Mouse (Mus musculus): ENCODE measurements at regions not wholly inside any gene's neighbourhood (a gene's known extent, or its start where the extent isn't known, plus 50 kb on each side); places are given as distances from the start of the nearest gene placed in this dataset.

GRCm38 (mm10) chr10:117436875-117437715 lies 57.3 kb upstream of the Cpsf6 start:
- TF ChIP-seq CTCF (IDR thresholded peaks at IDR 0.05) (peak; percentile 74), EP300 (IDR thresholded peaks at IDR 0.05) (no peak)
- Histone ChIP-seq H3K36me3 (ENCODE audit: insufficient read depth, low read length) (no peaks in the 10 kb centered on the region), H3K27ac (ENCODE audit: low read length) (no peak overlapping the region), H3K9me3 (ENCODE audit: low read length) (no peaks in the 10 kb centered on the region), H3K4me2 (replicated peaks; ENCODE audit: low read depth, low read length) (peak overlapping the region; percentile 32), H3K9ac (replicated peaks; ENCODE audit: low read depth) (no peak overlapping the region), H3K4me1 (ENCODE audit: insufficient read depth, low read depth, low read length) (no peaks in the 10 kb centered on the region), H3K27me3 (replicated peaks; ENCODE audit: insufficient read depth, low read length) (no peaks in the 10 kb centered on the region), H3K4me3 (ENCODE audit: low read depth, low read length) (no peak overlapping the region)
- WGBS: 36% methylated on average over 27 of the region's 27 CpGs
- DNase-seq (ENCODE audit: low spot score) (peak; percentile 64), ATAC-seq (no peak)

GRCm38 (mm10) chr10:117436308-117436874 lies 56.6 kb upstream of the Cpsf6 start:
- H3K4me3 ChIP-seq (ENCODE audit: low read depth, low read length): no peak overlapping the region
- no peaks in the 10 kb centered on the region for H3K9me3 ChIP-seq (ENCODE audit: low read length)
- no peak overlapping the region for H3K27ac ChIP-seq (ENCODE audit: low read length)
- TF ChIP-seq EP300 (IDR thresholded peaks at IDR 0.05) (no peak), CTCF (IDR thresholded peaks at IDR 0.05) (no peak)
- no peak overlapping the region for H3K9ac ChIP-seq (replicated peaks; ENCODE audit: low read depth)
- no peaks in the 10 kb centered on the region for H3K36me3 ChIP-seq (ENCODE audit: insufficient read depth, low read length)
- H3K4me1 ChIP-seq (ENCODE audit: insufficient read depth, low read depth, low read length): no peaks in the 10 kb centered on the region
- DNase-seq (ENCODE audit: low spot score) (peak; percentile 4), ATAC-seq (no peak)
- H3K27me3 ChIP-seq (replicated peaks; ENCODE audit: insufficient read depth, low read length): no peaks in the 10 kb centered on the region
- WGBS: 67% methylated on average over 8 of the region's 8 CpGs
- H3K4me2 ChIP-seq (replicated peaks; ENCODE audit: low read depth, low read length): no peak overlapping the region; the same call in 1 of the 2 replicates

- WGBS: 45% methylated on average over 12 of the region's 12 CpGs
- Histone ChIP-seq H3K27ac (ENCODE audit: low read length) (no peak overlapping the region), H3K27me3 (replicated peaks; ENCODE audit: insufficient read depth, low read length) (no peaks in the 10 kb centered on the region), H3K4me1 (ENCODE audit: insufficient read depth, low read depth, low read length) (no peaks in the 10 kb centered on the region), H3K9ac (replicated peaks; ENCODE audit: low read depth) (no peak overlapping the region), H3K9me3 (ENCODE audit: low read length) (no peaks in the 10 kb centered on the region), H3K4me2 (replicated peaks; ENCODE audit: low read depth, low read length) (peak overlapping the region; percentile 45; the same call in 1 of the 2 replicates), H3K36me3 (ENCODE audit: insufficient read depth, low read length) (no peaks in the 10 kb centered on the region), H3K4me3 (ENCODE audit: low read depth, low read length) (0 out of 2 replicates have a peak overlapping the region, but pooled peaks have one; percentile 18)
- TF ChIP-seq EP300 (IDR thresholded peaks at IDR 0.05) (no peak), CTCF (IDR thresholded peaks at IDR 0.05) (no peak)
- DNase-seq (ENCODE audit: low spot score) (peak; percentile 4), ATAC-seq (no peak)
Observed at GRCm38 (mm10) chr10:117435734-117436121, 55.9 kb upstream of the Cpsf6 start.

GRCm38 (mm10) chr10:117434871-117435733 lies 55.3 kb upstream of the Cpsf6 start:
- 3% methylated on average over 33 of the region's 33 CpGs for WGBS
- no peaks in the 10 kb centered on the region for H3K36me3 ChIP-seq (ENCODE audit: insufficient read depth, low read length)
- 0 out of 2 replicates have a peak overlapping the region, but pooled peaks have one; percentile 1 for H3K27ac ChIP-seq (ENCODE audit: low read length)
- peak; percentile 84 for ATAC-seq
- no peaks in the 10 kb centered on the region for H3K4me1 ChIP-seq (ENCODE audit: insufficient read depth, low read depth, low read length)
- TF ChIP-seq EP300 (IDR thresholded peaks at IDR 0.05) (no peak), CTCF (IDR thresholded peaks at IDR 0.05) (peak; percentile 98)
- H3K4me3 ChIP-seq (ENCODE audit: low read depth, low read length): peak overlapping the region; percentile 18; the same call in 1 of the 2 replicates
- no peaks in the 10 kb centered on the region for H3K27me3 ChIP-seq (replicated peaks; ENCODE audit: insufficient read depth, low read length)
- H3K9me3 ChIP-seq (ENCODE audit: low read length): no peaks in the 10 kb centered on the region
- H3K9ac ChIP-seq (replicated peaks; ENCODE audit: low read depth): no peak overlapping the region
- DNase-seq (ENCODE audit: low spot score): peak; percentile 92
- peak overlapping the region; percentile 45 for H3K4me2 ChIP-seq (replicated peaks; ENCODE audit: low read depth, low read length)

GRCm38 (mm10) chr10:117434293-117434842 lies 54.6 kb upstream of the Cpsf6 start:
- Histone ChIP-seq H3K36me3 (ENCODE audit: insufficient read depth, low read length) (no peaks in the 10 kb centered on the region), H3K9ac (replicated peaks; ENCODE audit: low read depth) (no peak overlapping the region), H3K4me1 (ENCODE audit: insufficient read depth, low read depth, low read length) (no peaks in the 10 kb centered on the region), H3K4me3 (ENCODE audit: low read depth, low read length) (no peak overlapping the region), H3K4me2 (replicated peaks; ENCODE audit: low read depth, low read length) (no peak overlapping the region), H3K27me3 (replicated peaks; ENCODE audit: insufficient read depth, low read length) (no peaks in the 10 kb centered on the region), H3K27ac (ENCODE audit: low read length) (no peak overlapping the region), H3K9me3 (ENCODE audit: low read length) (no peaks in the 10 kb centered on the region)
- DNase-seq (ENCODE audit: low spot score) (no peak), ATAC-seq (no peak)
- no peak for TF ChIP-seq CTCF (IDR thresholded peaks at IDR 0.05)
- TF ChIP-seq EP300 (IDR thresholded peaks at IDR 0.05): no peak
- 88% methylated on average over 8 of the region's 8 CpGs for WGBS

Measured in lung, postnatal 0 days (tissue).